Mouse (Mus musculus): ENCODE measurements at regions not wholly inside any gene's neighbourhood (a gene's known extent, or its start where the extent isn't known, plus 50 kb on each side); places are given as distances from the start of the nearest gene placed in this dataset.

DNA sequence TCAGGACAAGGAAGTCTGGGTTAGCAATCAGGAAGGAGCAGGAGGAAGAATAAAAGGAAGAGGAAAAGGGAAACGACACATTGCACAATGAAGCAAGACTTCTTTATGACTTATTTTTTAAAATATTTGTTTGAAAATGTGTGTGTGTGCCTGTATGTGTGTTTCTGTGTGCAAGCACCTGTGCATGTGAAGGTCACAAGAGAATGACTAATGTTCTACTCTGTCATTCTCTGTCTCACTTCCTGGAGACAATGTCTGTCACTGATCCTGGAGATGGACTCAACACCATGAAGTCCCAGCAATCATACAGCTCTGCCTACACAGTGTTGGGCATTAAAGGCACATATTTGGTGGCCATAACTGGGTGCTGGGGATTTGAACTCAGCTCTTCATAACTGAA lies 96.2 kb upstream of the Trib2 start:
- no peak for TF ChIP-seq CTCF (IDR thresholded peaks at IDR 0.05; ENCODE audit: control insufficient read depth, insufficient read depth, low read length)
- TF ChIP-seq POLR2A (IDR thresholded peaks at IDR 0.05; ENCODE audit: borderline replicate concordance, control insufficient read depth, low read depth, low read length), result no peak
